Mouse (Mus musculus): ENCODE results near the gene Cntd1.

The Cntd1 gene

DNA sequence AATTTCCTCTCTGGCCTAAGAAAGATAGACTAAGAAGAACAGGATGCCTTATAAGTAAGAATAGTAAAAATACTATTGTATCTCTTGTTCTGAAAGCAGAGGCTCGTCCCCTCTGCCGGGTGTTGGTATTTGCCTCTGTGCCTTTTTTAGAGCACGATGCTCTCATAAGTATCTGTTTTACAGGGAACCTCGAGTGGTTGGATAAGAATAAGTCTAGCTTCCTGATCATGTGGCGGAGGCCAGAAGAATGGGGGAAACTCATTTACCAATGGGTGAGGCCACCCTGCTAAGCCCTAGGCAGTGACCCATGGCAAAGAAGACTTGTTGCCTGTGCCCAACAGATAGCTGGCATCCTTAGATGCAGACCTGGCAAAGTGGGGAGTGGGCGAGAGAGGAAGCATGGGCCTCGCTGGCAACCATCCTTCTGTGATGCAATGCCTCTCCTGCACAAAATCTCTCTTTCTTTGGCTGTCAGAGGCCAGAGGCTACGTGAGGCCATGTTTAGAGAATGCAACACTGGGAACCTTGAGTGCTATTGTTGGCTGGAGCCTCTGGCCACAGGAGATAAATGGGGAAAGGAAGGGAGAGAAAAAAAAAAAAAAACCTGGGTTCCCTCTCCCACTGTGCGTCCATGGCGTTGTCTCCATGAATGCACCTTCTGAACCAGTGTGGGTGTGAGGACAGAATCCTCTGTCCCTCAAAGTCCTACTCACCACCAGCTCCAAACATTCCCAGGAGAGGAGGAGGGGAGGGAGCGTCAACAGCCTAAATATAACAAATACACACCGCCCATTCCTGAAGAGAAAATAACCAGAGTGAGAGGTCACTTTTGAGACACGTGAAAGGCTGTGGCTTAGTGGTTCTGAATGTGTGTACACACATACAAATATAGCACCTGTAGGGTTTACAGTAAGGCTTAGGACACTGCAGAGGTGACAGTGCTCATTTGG lies 22.7 kb upstream of the Cntd1 start:
- DNase-seq: no peak

GRCm38 (mm10) chr11:101259261-101259712 lies 19.5 kb upstream of the Cntd1 start:
- DNase-seq: peak; percentile 85

DNA sequence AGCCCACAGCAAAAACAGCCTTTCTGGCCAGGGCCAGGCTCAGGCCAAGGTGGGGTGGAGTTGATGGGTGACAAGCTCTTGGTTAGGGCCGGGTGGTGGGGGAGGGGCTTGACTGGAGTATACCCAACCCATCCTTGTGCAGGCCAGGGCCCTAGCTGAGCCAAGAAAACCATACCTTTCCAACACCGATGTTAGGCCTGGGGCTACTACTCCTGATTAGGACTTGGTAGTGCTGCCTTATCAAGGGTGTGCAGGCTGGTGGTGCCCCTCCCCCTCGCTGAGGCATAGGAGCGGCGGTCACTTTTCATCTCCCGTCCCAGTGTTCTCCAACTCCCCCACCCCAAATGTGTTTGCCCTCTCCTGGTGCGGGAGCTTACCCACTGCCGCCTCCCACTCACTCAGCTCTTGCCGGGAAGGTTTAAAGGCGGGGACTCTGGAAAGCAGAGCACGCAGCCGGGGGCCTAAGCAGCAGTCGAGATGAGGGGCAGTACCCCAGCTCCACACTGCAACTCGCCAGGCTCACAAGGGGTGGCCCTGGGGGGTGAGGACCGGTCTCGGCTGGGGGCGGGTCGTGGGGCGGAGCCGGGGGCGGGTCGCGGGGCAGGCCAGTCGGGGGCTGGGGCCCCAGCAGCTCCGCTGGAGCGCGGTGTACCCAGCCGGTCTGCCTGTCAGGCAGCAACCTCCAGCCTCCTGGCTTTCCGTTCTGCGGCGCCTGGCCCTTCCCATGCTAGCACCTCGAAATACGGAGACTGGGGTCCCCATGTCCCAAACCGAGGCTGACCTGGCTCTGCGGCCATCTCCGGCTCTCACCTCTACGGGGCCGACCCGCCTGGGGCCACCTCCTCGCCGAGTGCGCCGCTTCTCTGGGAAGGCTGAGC lies 18.6 kb upstream of the Cntd1 start, which contains the start of gene Wnk4:
Gene Wnk4 (plus strand): TSS at position 620 of the 878 bp plus-strand sequence.
- no peak for DNase-seq

DNA sequence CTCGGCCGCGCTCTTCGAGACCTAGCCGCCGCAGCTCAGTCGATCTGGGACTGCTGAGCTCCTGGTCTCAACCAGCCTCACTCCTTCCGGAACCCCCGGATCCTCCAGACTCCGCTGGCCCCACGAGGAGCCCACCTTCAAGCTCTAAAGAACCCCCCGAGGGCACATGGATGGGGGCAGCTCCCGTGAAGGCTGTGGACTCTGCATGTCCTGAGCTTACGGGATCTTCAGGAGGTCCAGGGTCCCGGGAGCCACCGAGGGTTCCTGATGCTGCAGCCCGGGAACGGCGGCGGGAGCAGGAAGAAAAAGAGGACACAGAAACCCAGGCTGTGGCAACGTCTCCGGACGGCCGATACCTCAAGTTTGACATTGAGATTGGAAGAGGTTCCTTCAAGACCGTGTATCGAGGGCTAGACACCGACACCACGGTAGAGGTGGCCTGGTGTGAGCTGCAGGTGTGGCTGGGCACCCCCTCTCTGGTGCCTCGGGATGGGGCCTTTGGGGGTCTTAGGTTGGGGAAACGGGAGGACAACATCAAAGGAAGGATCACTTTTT lies 17.9 kb upstream of the Cntd1 start:
- DNase-seq: no peak

GRCm38 (mm10) chr11:101262272-101262967 lies 16.4 kb upstream of the Cntd1 start:
- no peak for DNase-seq

DNA sequence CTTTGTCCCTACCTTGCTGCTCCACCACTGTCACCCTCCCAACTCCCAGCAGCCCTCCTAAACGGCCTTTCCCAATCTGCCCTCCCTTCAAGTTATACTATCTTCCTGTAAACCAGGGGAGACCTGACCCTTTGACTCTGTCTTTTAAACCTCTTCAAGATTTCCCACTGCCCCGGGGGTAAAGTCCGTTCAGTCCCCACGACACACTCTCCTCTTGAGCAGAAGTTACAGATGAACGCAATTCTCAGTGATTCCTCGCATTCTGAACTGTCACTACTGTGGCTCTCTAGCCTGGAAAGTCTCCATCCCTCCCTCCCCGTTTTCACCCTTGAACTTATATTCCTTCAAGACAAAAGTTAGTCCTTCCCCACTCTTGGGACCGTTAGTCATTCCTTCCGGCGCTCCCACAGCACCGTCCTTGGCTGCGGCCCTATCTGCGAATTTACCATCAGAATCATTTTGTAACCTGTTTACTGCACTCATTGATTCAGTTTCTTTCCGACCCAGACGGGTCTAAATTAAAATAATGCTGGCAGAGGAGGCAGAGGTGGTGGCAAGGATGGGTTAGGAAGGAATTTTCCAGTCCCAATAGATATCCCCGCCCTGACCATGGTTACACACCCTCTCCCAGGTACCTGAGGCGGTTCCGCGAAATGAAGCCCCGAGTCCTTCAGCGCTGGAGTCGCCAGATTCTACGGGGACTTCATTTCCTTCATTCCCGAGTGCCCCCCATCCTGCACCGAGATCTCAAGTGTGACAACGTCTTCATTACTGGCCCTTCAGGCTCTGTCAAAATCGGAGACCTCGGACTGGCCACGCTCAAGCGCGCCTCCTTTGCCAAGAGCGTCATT lies 15.4 kb upstream of the Cntd1 start:
- DNase-seq: no peak

DNA sequence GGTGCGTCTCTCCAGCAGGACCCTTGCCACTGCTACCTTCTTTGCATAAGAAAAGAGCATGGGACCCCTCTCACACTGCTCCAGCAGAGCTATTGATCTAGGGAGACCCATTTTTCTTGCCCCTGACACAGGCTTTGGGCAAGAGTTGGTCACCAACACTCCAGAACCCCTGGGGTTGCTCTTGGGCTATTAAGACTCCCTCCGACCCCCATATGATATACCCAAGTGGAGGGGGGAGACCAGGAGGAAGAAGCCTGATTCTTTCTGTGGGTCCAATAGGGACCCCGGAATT lies 14.9 kb upstream of the Cntd1 start:
- DNase-seq: no peak

DNA sequence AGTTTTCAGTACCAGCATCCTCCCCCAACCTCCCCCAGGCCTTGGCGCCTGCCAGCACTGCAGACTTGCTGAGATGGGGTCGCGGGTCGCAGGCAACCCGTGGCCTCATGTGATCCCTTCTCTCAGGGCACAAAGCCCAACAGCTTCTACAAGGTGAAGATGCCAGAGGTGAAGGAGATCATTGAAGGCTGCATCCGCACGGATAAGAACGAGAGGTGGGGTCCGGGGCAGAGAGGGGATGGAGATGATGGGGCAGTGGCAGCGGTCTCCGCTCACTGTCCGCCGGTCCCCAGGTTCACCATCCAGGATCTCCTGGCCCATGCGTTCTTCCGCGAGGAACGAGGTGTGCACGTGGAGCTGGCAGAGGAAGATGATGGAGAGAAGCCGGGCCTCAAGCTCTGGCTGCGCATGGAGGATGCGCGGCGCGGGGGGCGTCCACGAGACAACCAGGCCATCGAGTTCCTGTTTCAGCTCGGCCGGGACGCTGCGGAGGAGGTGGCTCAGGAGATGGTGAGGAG lies 13.8 kb upstream of the Cntd1 start:
- no peak for DNase-seq

GRCm38 (mm10) chr11:101265906-101266305 lies 12.9 kb upstream of the Cntd1 start:
- no peak for DNase-seq

DNA sequence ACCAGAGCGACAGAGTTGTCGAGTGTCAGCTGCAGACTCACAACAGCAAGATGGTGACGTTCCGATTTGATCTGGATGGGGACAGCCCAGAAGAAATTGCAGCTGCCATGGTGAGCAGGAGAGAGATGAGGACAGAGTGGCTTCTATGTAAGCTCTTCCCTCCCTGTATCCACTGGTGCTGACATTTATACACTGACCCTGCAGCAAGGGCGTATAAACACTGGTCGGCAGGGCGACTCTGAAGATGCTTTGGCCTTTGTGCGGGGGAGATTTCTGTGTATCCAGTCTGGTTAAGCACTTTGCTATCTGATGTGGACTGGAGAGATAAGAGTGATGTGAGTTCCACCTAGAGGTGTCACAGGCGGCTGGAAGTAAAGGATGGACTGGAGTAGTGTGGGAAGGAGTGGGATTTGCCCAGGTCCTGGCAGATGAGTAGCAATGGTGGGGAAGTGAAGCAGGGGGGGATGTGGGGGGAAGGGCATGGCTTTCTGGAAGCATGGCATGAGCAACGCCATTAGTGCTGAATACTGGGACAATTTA lies 9.2 kb upstream of the Cntd1 start:
- DNase-seq: no peak

GRCm38 (mm10) chr11:101272446-101272845 lies 6.4 kb upstream of the Cntd1 start:
- no peak for DNase-seq

DNA sequence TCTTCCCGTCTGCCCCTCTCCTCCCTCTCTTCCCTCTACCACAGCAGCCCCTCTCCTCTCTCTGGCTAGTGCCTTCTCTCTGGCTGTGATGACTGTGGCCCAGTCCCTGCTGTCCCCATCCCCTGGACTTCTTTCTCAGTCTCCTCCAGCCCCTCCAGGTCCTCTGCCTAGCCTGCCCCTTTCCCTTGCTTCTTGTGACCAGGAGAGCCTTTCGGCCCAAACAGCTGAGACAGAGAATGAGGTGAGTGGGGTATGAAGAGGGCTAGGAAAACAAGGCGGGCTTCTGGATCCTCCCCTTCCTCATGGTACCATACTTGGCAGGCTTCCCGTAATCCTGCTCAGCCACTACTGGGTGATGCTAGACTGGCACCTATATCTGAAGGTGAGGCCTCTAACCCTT lies 3.5 kb upstream of the Cntd1 start:
- no peak for DNase-seq

GRCm38 (mm10) chr11:101276319-101277070 lies 2.3 kb upstream of the Cntd1 start:
- no peak for DNase-seq

DNA sequence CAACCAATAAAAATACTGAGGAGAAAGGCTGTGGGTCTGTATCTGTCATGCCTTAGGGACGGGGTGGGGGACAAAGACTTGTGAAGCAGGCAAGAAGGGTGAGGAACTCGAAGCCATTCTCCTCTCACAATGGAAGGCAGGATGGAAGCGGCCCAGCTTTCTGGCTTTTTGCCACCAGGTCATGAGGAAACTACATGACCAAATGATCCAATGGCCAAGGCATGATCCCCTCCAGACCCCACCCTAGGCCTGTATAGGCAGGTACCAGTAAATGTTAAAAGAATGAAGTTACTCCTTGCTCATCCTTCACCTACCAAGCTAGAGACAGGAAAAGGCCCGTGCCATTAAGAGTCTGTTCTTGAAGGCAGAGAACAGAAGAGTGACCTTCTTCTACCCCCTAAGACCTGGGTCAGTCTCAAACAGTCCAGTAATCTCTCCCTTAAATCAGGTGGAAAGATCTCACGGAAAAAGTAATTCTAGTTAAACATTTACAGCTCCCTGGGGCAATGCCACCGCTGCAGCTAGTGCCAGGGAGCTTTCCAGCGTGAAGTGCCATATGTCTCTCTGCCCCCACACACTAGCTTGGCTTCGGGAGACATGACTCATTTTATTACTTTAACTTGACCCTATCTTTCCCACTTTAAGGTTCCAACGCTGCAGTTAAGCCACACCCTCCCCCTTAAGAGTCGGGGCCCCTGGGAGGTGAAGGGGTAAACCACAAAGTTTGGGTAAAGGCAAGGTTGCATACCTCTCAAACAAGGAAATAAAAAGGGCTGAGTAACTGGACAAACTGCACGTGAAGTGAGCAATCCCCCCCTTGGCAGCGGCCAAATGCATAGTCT lies 1.2 kb upstream of the Cntd1 start:
- DNase-seq: no peak

- DNase-seq: no peak
Measured at GRCm38 (mm10) chr11:101279193-101279569, 369 bp downstream of the Cntd1 start.

GRCm38 (mm10) chr11:101280837-101281236 lies 2.0 kb downstream of the Cntd1 start:
- DNase-seq: no peak

DNA sequence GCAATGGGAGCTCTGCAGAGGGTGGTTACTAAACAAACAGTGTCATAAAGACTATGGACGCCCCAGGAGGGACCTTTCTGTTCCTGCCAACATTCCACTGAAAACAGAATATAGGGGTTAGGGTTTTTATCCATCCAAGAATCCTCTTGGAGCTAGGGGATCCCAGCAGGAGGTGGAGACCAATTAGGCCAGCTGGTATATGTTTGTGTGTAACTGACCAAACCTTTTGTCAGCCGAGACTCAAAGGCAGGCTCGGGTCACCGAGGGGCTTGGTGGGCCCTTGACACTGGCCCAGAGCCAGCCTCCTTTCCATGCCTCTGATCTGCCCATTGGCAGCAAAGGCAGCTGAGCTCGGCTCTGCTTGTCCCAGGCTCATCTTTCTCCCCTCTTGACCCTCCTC lies 4.1 kb downstream of the Cntd1 start:
- no peak for DNase-seq

- no peak for DNase-seq
Measured at GRCm38 (mm10) chr11:101283805-101284204, 5.0 kb downstream of the Cntd1 start.

DNA sequence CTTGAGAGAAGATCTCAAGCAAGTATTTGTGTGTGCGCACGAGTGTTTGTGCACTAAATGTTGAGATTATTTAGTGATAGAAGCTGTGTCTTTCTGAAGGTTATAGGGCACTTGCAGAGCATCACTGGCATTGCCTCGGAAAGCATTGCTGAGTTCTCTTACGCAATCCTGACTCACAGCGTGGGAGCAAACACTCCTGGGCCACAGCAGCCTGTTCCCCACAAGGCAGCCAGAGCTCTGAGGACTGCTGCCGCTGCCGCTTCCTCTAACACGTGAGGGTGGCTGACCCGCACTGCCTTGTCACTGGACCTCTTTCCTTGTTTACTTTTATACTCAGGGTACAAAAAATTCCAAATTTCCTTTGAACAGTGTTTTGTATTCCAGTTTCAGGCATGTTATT lies 8.5 kb downstream of the Cntd1 start:
- DNase-seq: peak; percentile 48

- no peak for DNase-seq
Measured at GRCm38 (mm10) chr11:101291231-101291630, 12.4 kb downstream of the Cntd1 start.

All from layer of hippocampus, adult 9-11 months (tissue).